Mouse (Mus musculus) left cerebral cortex, adult 2 months (tissue): ENCODE results near the gene Tnfrsf23. TPM values are rescaled to one million over a fixed set of nuclear protein-coding genes. Genes with fewer than 3 reads are reported as not detected.
A peak's percentile ranks its signal among the peaks of the same experiment; 100 is the strongest.
"Not testable (repeated sequence)": the region's sequence is repeated elsewhere in the genome, so short reads cannot be mapped to it uniquely, and the experiment has no call there.

Experiments
- DNase-seq, 2 experiments: peaks; one replicate each; pipeline ENCODE4 v3.0.0; 2021 to 2022; ENCODE audit warnings: low spot score in 2 of 2, mixed read lengths in 1 of 2; ENCODE audit errors: extremely low spot score in 1 of 2
- H3K27ac ChIP-seq: fragments of 200-600 bp; 2 replicates; pipeline ENCODE4 v1.8.1; 2022
- H3K4me3 ChIP-seq: fragments of 200-600 bp; 2 replicates; pipeline ENCODE4 v1.8.1; 2022
- CTCF ChIP-seq: fragments of 200-600 bp; IDR thresholded peaks from 2 replicates; pipeline ENCODE4 v1.8.1; 2022; ENCODE audit warnings: antibody characterized with exemption, mild to moderate bottlenecking, moderate library complexity
- intact Hi-C: fragments of 180-260 bp; cut with DNase I; formaldehyde crosslinking; loops from one replicate; pipeline ENCODE4 v1.15.1; 2025
- total RNA-seq, 2 experiments: library from RNA; stranded (reverse); gene quantifications; 2 replicates each; pipeline ENCODE4 v1.2.3; 2021

Tnfrsf23 gene
- total RNA-seq, 2 experiments from 2014 or later = 1.2 to 2.3 TPM

GRCm38 (mm10) chr7:143666427-143667311 lies 19.0 kb downstream of the Tnfrsf23 start:
- DNase-seq = no peak
- intact Hi-C loops = loop anchor here (1.0 kb wide), 1 partner anchor 28 kb away; no protein-coding TSS in a partner anchor
- no peak for TF ChIP-seq CTCF
- Histone ChIP-seq H3K27ac (no peak overlapping the region), H3K4me3 (no peak overlapping the region)

- Histone ChIP-seq H3K4me3 (no peak overlapping the region), H3K27ac (no peak overlapping the region)
- no peak for TF ChIP-seq CTCF
- DNase-seq = no peak
- intact Hi-C loops = loop anchor here (5.0 kb wide), 1 partner anchor 51 kb away; no protein-coding TSS in a partner anchor
Observed at GRCm38 (mm10) chr7:143663470-143663869, 22.2 kb downstream of the Tnfrsf23 start.

- no peak for DNase-seq
- Histone ChIP-seq H3K4me3 (no peak overlapping the region), H3K27ac (no peak overlapping the region)
- intact Hi-C loops = loop anchor here (5.0 kb wide), 1 partner anchor 48 kb away; no protein-coding TSS in a partner anchor
- TF ChIP-seq CTCF = no peak
Observed at GRCm38 (mm10) chr7:143660797-143661196, 24.9 kb downstream of the Tnfrsf23 start.

GRCm38 (mm10) chr7:143649769-143650346 lies 35.8 kb downstream of the Tnfrsf23 start:
- peak overlapping the region; percentile 65 for H3K4me3 ChIP-seq
- not testable (repeated sequence) for DNase-seq, H3K27ac ChIP-seq
- intact Hi-C loops = loop anchor here (1.0 kb wide), 1 partner anchor 33 kb away; no protein-coding TSS in a partner anchor

GRCm38 (mm10) chr7:143649034-143649768 lies 36.5 kb downstream of the Tnfrsf23 start, which contains the start of gene Tnfrsf22:
TSS of gene Tnfrsf22 (minus strand) at chr7:143649661.
- Histone ChIP-seq H3K4me3 (peak within 1 kb of the TSS; percentile 65), H3K27ac (no peak within 1 kb of the TSS)
- TF ChIP-seq CTCF = no peak
- intact Hi-C loops = loop anchor here (1.0 kb wide), 1 partner anchor 34 kb away; no protein-coding TSS in a partner anchor
- peak; percentile 64 to 75 for DNase-seq

GRCm38 (mm10) chr7:143643949-143644348 lies 41.7 kb downstream of the Tnfrsf23 start:
- intact Hi-C loops = loop anchor here (2.0 kb wide), 1 partner anchor 37 kb away; no protein-coding TSS in a partner anchor
- not testable (repeated sequence) for H3K4me3 ChIP-seq, H3K27ac ChIP-seq, DNase-seq

- intact Hi-C loops = no loop called here
- TF ChIP-seq CTCF = no peak
- no peak overlapping the region for H3K4me3 ChIP-seq
- DNase-seq = no peak
- no peak overlapping the region for H3K27ac ChIP-seq
Observed at GRCm38 (mm10) chr7:143636674-143637073, 49.0 kb downstream of the Tnfrsf23 start.

- H3K4me3 ChIP-seq = no peak overlapping the region
- TF ChIP-seq CTCF = no peak
- intact Hi-C loops = no loop called here
- no peak overlapping the region for H3K27ac ChIP-seq
- DNase-seq = no peak
Observed at GRCm38 (mm10) chr7:143631503-143631902, 54.2 kb downstream of the Tnfrsf23 start.

GRCm38 (mm10) chr7:143629501-143629900 lies 56.2 kb downstream of the Tnfrsf23 start:
- TF ChIP-seq CTCF = no peak
- no peak for DNase-seq
- intact Hi-C loops = loop anchor here (5.0 kb wide), 1 partner anchor 1037 kb away; no protein-coding TSS in a partner anchor
- H3K4me3 ChIP-seq = no peak overlapping the region
- H3K27ac ChIP-seq = no peak overlapping the region

GRCm38 (mm10) chr7:143628540-143628939 lies 57.1 kb downstream of the Tnfrsf23 start, which contains the start of gene Tnfrsf26:
TSS of gene Tnfrsf26 (minus strand) at chr7:143628722.
- intact Hi-C loops = loop anchor here (5.0 kb wide), 1 partner anchor 1036 kb away; no protein-coding TSS in a partner anchor
- Histone ChIP-seq H3K4me3 (no peak within 1 kb of the TSS), H3K27ac (no peak within 1 kb of the TSS)
- TF ChIP-seq CTCF = no peak
- no peak for DNase-seq

- no peak for DNase-seq
- TF ChIP-seq CTCF = no peak
- intact Hi-C loops = loop anchor here (5.0 kb wide), 1 partner anchor 1035 kb away; no protein-coding TSS in a partner anchor
- Histone ChIP-seq H3K27ac (no peak overlapping the region), H3K4me3 (no peak overlapping the region)
Observed at GRCm38 (mm10) chr7:143627555-143628286, 58.0 kb downstream of the Tnfrsf23 start.
